Comparison of ENCODE assay signal across 18 mouse cellular contexts in the genomic region with DNA sequence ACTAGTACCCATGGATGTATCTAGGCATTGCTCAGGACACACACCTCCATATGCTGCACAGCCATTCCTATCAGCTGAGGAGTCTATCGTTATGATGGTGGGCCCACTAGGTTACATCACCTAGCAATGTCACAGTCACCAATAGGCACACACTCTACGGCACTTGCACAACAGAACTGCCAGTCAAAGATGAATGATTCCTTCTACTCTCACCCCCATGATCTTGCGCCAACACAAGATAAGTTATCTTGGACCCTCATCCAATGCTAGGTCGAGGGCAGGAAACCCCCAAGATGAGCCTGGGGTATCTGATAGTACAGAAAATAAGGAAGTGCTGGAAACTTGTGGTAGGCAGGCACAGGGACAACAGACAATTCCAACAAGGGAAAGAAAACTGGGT.
"Had no signal": no experiment of that assay in that cellular context is flagged by ENCODE, and none has a peak within 500 bp of the region (broad histone marks: within the 10 kb centered on the region; RNA-seq: fewer than 3 reads in every experiment).

No protein-coding gene starts in this region.

- H3K27ac ChIP-seq: left cerebral cortex, adult 2 months; liver, embryonic 14.5 days; macrophage; midbrain, embryonic 13.5 days; stomach, postnatal 0 days had no signal

- H3K4me2 ChIP-seq: lung, embryonic 14.5 days; midbrain, embryonic 13.5 days had no signal

- H3K9ac ChIP-seq: liver, embryonic 14.5 days; liver, postnatal 0 days; lung, embryonic 14.5 days; midbrain, embryonic 13.5 days had no signal

- DNase-seq: kidney, adult 18-20 months; kidney, adult 9 months; kidney, postnatal 14 days; kidney, postnatal 4 days; liver, postnatal 0 days; lung, embryonic 14.5 days; right cerebral cortex, postnatal 14 days; right cerebral cortex, postnatal 4 days; thymus, adult 2 months; thymus, postnatal 14 days; thymus, postnatal 4 days had no signal

- H3K4me1 ChIP-seq: midbrain, embryonic 13.5 days had no signal

- H3K4me3 ChIP-seq: left cerebral cortex, adult 2 months; midbrain, embryonic 13.5 days had no signal

- ATAC-seq: intestine, embryonic 16.5 days; liver, postnatal 0 days; lung, postnatal 0 days; midbrain, embryonic 13.5 days had no signal

- H3K9me3 ChIP-seq: midbrain, embryonic 13.5 days had no signal

- H3K27me3 ChIP-seq: midbrain, embryonic 13.5 days had no signal
